1 mouse cellular context compared by ENCODE assay signal in the genomic region with DNA sequence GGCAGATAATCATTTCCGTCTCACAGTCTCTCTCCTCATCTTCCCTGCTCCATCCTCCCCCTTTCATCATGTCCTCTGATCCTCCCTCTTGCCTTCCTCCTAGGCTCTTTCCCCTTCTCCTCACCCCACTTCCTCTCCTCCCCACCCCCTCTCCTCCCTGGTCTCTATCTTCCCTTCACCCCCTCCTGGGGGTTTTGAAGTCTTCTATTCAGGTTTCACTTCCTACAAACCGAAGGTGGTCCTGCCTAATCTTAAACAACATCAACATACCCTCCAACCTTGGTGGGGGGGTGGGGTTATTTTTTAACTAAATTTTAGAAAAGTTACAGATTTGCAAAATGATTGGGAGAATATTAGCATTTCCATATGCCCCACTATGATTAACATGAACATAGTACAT.
TF ChIP-seq lines count a peak whose summit lies in the region.

No protein-coding gene starts in this region.

TF ChIP-seq in CH12.LX, 34 proteins besides CTCF, POLR2A, EP300 and RAD21 (continued from another document):
- TF ChIP-seq MXI1 (IDR thresholded peaks at IDR 0.05; ENCODE audit: low read depth, low read length) (no peak), ZKSCAN1 (IDR thresholded peaks at IDR 0.05; ENCODE audit: borderline replicate concordance, low read depth, low read length) (no peak), MAZ (IDR thresholded peaks at IDR 0.05; ENCODE audit: low read depth, low read length) (0 out of 2 replicates have a peak, but pooled peaks have one; percentile 65), GABPA (IDR thresholded peaks at IDR 0.05; ENCODE audit: insufficient replicate concordance, low read depth, low read length) (no peak), ELF1 (IDR thresholded peaks at IDR 0.05; ENCODE audit: low read depth, low read length) (no peak), PAX5 (IDR thresholded peaks at IDR 0.05; ENCODE audit: low read length) (no peak), E2F4 (IDR thresholded peaks at IDR 0.05; ENCODE audit: insufficient replicate concordance, low read depth, low read length) (no peak), USF2 (conservative IDR thresholded peaks at IDR 0.05; ENCODE audit: low read depth, low read length) (no peak), NELFE (IDR thresholded peaks at IDR 0.05; ENCODE audit: low read depth, low read length) (no peak), TCF12 (IDR thresholded peaks at IDR 0.05; ENCODE audit: low read depth, low read length) (peak; percentile 39; the same call in 1 of the 2 replicates), MYC (IDR thresholded peaks at IDR 0.05; ENCODE audit: low read depth, low read length) (no peak), CHD1 (IDR thresholded peaks at IDR 0.05; ENCODE audit: low read depth, low read length) (no peak; the same call in 1 of the 2 replicates), ETS1 (conservative IDR thresholded peaks at IDR 0.05; ENCODE audit: low read depth, low read length) (peak; percentile 42; the same call in 1 of the 2 replicates), USF1 (IDR thresholded peaks at IDR 0.05; ENCODE audit: low read depth, low read length) (no peak), CHD2 (IDR thresholded peaks at IDR 0.05; ENCODE audit: low read length) (peak; percentile 83), POLR2AphosphoS2 (IDR thresholded peaks at IDR 0.05; ENCODE audit: low read depth, low read length) (no peak), MEF2A (IDR thresholded peaks at IDR 0.05; ENCODE audit: borderline replicate concordance, low read depth, low read length) (0 out of 2 replicates have a peak, but pooled peaks have one; percentile 18), RCOR1 (conservative IDR thresholded peaks at IDR 0.05; ENCODE audit: low read depth, low read length) (peak; percentile 64; the same call in 1 of the 2 replicates)
